Mouse (Mus musculus) hindbrain, embryonic 11.5 days (tissue): ENCODE results near the gene Ttc9. TPM values are rescaled to one million over a fixed set of nuclear protein-coding genes. Genes with fewer than 3 reads are reported as not detected.

Experiments used
- ATAC-seq: fragments of 200-750 bp; cut with Nextera tagmentation; 2 replicates; pipeline ENCODE4 v1.8.0; 2017; ENCODE audit warnings: mild to moderate bottlenecking, moderate TSS enrichment, moderate library complexity; ENCODE audit not compliant: low FRiP score
- DNase-seq: peaks from one replicate; pipeline ENCODE4 v3.0.0-alpha.2; 2015; ENCODE audit warnings: low spot score
- H3K27ac ChIP-seq: fragments of 300-500 bp; sonication (generic); 2 replicates; pipeline ENCODE4 v1.5.1; 2014; ENCODE audit warnings: mild to moderate bottlenecking, low read depth, low read length
- H3K27me3 ChIP-seq: fragments of 300-500 bp; sonication (generic); 2 replicates; pipeline ENCODE4 v1.6.1; 2014; ENCODE audit warnings: mild to moderate bottlenecking, low read length, moderate library complexity, mixed read lengths; ENCODE audit not compliant: control insufficient read depth, insufficient read depth
- H3K36me3 ChIP-seq: fragments of 300-500 bp; sonication (generic); 2 replicates; pipeline ENCODE4 v1.6.1; 2014; ENCODE audit warnings: mild to moderate bottlenecking, low read length, moderate library complexity, mixed read lengths; ENCODE audit not compliant: control insufficient read depth, insufficient read depth
- H3K4me1 ChIP-seq: fragments of 300-500 bp; sonication (generic); replicated peaks from 2 replicates; pipeline ENCODE4 v1.6.1; 2014; ENCODE audit warnings: low read length, mixed read lengths; ENCODE audit not compliant: control insufficient read depth, insufficient read depth
- H3K4me2 ChIP-seq: fragments of 300-500 bp; sonication (generic); replicated peaks from 2 replicates; pipeline ENCODE4 v1.6.1; 2014; ENCODE audit warnings: mild to moderate bottlenecking, low read depth, low read length
- H3K4me3 ChIP-seq: fragments of 300-500 bp; sonication (generic); 2 replicates; pipeline ENCODE4 v1.5.1; 2014; ENCODE audit warnings: low read depth, low read length
- H3K9ac ChIP-seq: fragments of 300-500 bp; sonication (generic); 2 replicates; pipeline ENCODE4 v1.6.1; 2014; ENCODE audit warnings: low read depth, low read length
- H3K9me3 ChIP-seq: fragments of 300-500 bp; sonication (generic); 2 replicates; pipeline ENCODE4 v1.6.1; 2016; ENCODE audit warnings: low read length; ENCODE audit not compliant: control insufficient read depth
- WGBS: fragments of 180-500 bp; shearing (Covaris S2); extraction: QIAGEN DNeasy Blood & Tissue Kit; methylation state at CpG from one replicate; pipeline ENCODE4 v1.1.7; 2014; 5-methylcytosine and 5-hydroxymethylcytosine counted together
- polyA plus RNA-seq: library from polyadenylated mRNA; unstranded; fragments of >200 nt; fragmentation: Nextera tagmentation; extraction: Ambion mirVana; gene quantifications from 2 replicates; pipeline ENCODE4 v1.2.1, GENCODE M21; 2014

Ttc9 gene
- polyA plus RNA-seq, 1 experiment from 2014 or later, result 1.3 TPM

DNA sequence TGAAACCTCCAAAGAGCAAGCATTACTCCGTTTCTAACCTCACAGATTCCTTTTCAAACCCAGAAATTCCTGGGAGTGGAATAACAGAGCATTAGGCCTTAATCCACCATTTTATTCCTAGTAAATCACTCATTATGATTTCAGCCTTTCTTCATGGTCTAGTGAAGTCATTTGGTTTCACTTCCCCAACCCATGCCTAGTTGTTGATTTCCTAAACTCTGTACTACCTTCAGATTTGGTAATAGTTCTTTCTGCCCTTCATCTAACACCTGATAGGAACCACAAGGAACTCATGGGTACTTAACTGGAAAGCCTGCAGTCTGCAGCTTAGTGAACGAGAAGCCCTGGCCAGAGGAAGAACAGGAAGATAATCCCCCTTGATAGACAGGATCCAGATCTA lies 44.5 kb downstream of the Ttc9 start:
- no peaks in the 10 kb centered on the region for H3K9me3 ChIP-seq
- no peaks in the 10 kb centered on the region for H3K4me1 ChIP-seq
- DNase-seq (no peak), ATAC-seq (no peak)
- no peak overlapping the region for H3K9ac ChIP-seq
- H3K4me3 ChIP-seq, result no peak overlapping the region
- H3K4me2 ChIP-seq, result no peak overlapping the region
- 72% methylated on average over 2 of the region's 2 CpGs for WGBS
- H3K36me3 ChIP-seq, result no peaks in the 10 kb centered on the region
- H3K27me3 ChIP-seq, result no peaks in the 10 kb centered on the region
- no peak overlapping the region for H3K27ac ChIP-seq

DNA sequence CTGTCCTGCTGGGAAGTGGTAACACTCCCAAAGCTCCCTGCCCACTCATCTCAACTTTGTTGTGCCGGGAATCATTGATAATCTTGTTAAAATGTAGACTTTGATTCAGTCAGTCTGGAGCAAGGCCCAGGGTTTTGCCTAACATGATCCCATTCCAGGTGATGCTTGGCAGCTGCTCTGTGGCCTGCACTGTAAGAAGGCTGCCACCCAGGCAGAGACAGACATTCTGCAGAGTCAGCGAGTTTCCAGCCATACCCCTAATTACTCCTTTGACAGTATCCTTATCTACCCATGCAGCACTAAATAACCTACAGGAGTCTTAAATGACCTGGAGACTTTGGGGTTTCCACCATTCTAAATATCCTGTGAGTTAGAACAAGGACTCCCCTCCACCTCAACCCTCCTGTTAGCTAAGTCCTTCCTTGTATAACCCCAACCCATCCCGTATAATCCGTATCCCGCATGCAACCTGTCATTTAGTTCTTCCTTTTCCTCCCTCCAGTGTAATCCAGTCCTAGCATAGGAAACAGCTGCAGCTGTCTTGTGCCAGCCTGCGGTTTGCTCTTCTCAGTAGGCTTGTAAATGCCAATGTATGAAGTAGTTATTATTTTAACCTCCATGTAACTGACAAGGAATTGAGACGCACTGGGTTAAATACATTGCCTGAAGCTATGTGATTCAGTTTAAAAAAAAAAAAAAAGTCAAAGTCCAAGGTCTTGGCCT lies 48.9 kb downstream of the Ttc9 start:
- H3K27ac ChIP-seq, result no peak overlapping the region
- H3K9ac ChIP-seq, result no peak overlapping the region
- no peaks in the 10 kb centered on the region for H3K9me3 ChIP-seq
- H3K4me3 ChIP-seq, result no peak overlapping the region
- 86% methylated on average over 7 of the region's 7 CpGs for WGBS
- ATAC-seq (no peak), DNase-seq (no peak)
- H3K27me3 ChIP-seq, result no peaks in the 10 kb centered on the region
- no peaks in the 10 kb centered on the region for H3K4me1 ChIP-seq
- H3K36me3 ChIP-seq, result no peaks in the 10 kb centered on the region
- no peak overlapping the region for H3K4me2 ChIP-seq

- DNase-seq (no peak), ATAC-seq (no peak)
- H3K27me3 ChIP-seq, result no peaks in the 10 kb centered on the region
- no peak overlapping the region for H3K4me3 ChIP-seq
- H3K36me3 ChIP-seq, result no peaks in the 10 kb centered on the region
- 72% methylated on average over 11 of the region's 11 CpGs for WGBS
- H3K4me1 ChIP-seq, result no peaks in the 10 kb centered on the region
- H3K4me2 ChIP-seq, result no peak overlapping the region
- H3K9me3 ChIP-seq, result no peaks in the 10 kb centered on the region
- no peak overlapping the region for H3K27ac ChIP-seq
- no peak overlapping the region for H3K9ac ChIP-seq
Observed at GRCm38 (mm10) chr12:81683395-81683794, 52.3 kb downstream of the Ttc9 start.

DNA sequence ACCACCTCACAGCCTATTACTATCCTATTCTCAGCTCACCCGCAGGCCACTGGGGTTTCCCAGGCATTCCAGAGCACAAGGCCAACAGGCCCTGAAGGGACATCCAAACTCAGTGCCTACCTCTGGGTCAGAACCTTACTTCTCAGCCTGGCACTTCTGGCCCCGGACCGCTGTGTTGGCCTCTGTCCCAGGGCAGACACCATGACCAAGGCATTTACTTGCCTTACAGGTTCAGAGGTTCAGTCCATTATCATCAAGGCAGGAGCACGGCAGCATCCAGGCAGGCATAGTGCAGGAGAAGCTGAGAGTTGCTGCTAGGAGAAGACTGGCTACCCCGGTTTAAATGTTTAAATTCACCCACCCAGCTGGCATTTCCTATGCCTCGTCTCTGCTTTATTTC lies 53.0 kb downstream of the Ttc9 start:
- WGBS, result 81% methylated on average over 6 of the region's 6 CpGs
- Histone ChIP-seq H3K9ac (no peak overlapping the region), H3K36me3 (no peaks in the 10 kb centered on the region), H3K4me2 (no peak overlapping the region), H3K4me3 (no peak overlapping the region), H3K4me1 (no peaks in the 10 kb centered on the region), H3K27me3 (no peaks in the 10 kb centered on the region), H3K9me3 (no peaks in the 10 kb centered on the region), H3K27ac (no peak overlapping the region)
- no peak for ATAC-seq
- no peak for DNase-seq

DNA sequence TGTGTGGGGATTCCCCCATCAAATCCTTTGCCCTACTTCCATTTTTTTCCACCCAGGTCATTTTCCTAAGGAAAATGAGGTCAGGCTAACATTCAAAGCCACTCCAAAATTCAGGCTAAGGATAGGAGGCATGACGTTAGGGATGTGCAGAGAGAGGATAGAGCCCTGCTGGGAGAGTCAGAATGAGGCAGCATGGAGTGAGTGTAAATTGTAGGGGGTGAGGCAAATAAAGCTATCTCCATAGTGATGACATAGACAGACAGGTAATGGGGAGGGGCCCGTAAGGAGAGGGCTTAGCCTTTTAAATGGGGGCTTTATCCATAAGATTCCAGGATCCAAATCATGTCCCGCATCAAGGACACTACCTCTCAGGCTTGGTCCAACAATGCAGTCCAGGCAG lies 54.9 kb downstream of the Ttc9 start:
- ATAC-seq (no peak; the same call in 1 of the 2 replicates), DNase-seq (no peak)
- H3K36me3 ChIP-seq, result no peaks in the 10 kb centered on the region
- no peaks in the 10 kb centered on the region for H3K9me3 ChIP-seq
- 48% methylated on average over 3 of the region's 3 CpGs for WGBS
- H3K4me1 ChIP-seq, result no peaks in the 10 kb centered on the region
- H3K4me2 ChIP-seq, result no peak overlapping the region
- no peak overlapping the region for H3K27ac ChIP-seq
- H3K9ac ChIP-seq, result no peak overlapping the region
- H3K27me3 ChIP-seq, result no peaks in the 10 kb centered on the region
- H3K4me3 ChIP-seq, result no peak overlapping the region

GRCm38 (mm10) chr12:81686406-81687117 lies 55.5 kb downstream of the Ttc9 start:
- peak; percentile 17 for DNase-seq
- H3K27ac ChIP-seq, result no peak overlapping the region
- H3K36me3 ChIP-seq, result no peaks in the 10 kb centered on the region
- no peak overlapping the region for H3K4me2 ChIP-seq
- WGBS, result 50% methylated on average over 12 of the region's 12 CpGs
- H3K9ac ChIP-seq, result no peak overlapping the region
- no peaks in the 10 kb centered on the region for H3K27me3 ChIP-seq
- ATAC-seq, result peak; percentile 57; the same call in 1 of the 2 replicates
- no peak overlapping the region for H3K4me3 ChIP-seq
- H3K4me1 ChIP-seq, result no peaks in the 10 kb centered on the region
- no peaks in the 10 kb centered on the region for H3K9me3 ChIP-seq

GRCm38 (mm10) chr12:81687873-81688272 lies 56.8 kb downstream of the Ttc9 start:
- no peak overlapping the region for H3K4me3 ChIP-seq
- no peak overlapping the region for H3K9ac ChIP-seq
- ATAC-seq (no peak), DNase-seq (no peak)
- H3K4me2 ChIP-seq, result no peak overlapping the region
- no peaks in the 10 kb centered on the region for H3K36me3 ChIP-seq
- H3K9me3 ChIP-seq, result no peaks in the 10 kb centered on the region
- WGBS, result 85% methylated on average over 5 of the region's 5 CpGs
- H3K27ac ChIP-seq, result no peak overlapping the region
- H3K4me1 ChIP-seq, result no peaks in the 10 kb centered on the region
- H3K27me3 ChIP-seq, result no peaks in the 10 kb centered on the region

DNA sequence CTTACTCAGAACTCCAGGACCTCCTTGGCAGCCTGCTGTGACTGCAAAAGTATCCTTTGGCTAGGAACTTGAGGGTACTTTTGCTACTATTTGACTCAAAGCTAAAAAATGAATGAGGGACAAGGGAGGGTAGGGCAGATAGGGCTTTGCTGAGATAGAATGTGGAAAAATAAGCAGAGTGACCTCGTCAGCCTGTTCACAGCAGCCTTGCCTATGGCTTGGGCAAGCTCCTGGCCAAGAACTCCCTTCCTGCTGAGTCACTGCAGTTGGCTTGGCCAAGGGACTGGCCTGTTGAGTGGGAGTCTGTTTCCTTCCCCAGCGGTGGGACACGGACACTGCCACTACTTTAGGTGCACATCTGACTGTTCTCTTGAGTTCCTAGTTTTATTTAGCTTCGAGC lies 57.5 kb downstream of the Ttc9 start:
- no peaks in the 10 kb centered on the region for H3K27me3 ChIP-seq
- no peaks in the 10 kb centered on the region for H3K9me3 ChIP-seq
- 86% methylated on average over 4 of the region's 4 CpGs for WGBS
- H3K36me3 ChIP-seq, result no peaks in the 10 kb centered on the region
- H3K27ac ChIP-seq, result no peak overlapping the region
- no peaks in the 10 kb centered on the region for H3K4me1 ChIP-seq
- no peak overlapping the region for H3K4me2 ChIP-seq
- DNase-seq (no peak), ATAC-seq (no peak)
- no peak overlapping the region for H3K4me3 ChIP-seq
- H3K9ac ChIP-seq, result no peak overlapping the region

DNA sequence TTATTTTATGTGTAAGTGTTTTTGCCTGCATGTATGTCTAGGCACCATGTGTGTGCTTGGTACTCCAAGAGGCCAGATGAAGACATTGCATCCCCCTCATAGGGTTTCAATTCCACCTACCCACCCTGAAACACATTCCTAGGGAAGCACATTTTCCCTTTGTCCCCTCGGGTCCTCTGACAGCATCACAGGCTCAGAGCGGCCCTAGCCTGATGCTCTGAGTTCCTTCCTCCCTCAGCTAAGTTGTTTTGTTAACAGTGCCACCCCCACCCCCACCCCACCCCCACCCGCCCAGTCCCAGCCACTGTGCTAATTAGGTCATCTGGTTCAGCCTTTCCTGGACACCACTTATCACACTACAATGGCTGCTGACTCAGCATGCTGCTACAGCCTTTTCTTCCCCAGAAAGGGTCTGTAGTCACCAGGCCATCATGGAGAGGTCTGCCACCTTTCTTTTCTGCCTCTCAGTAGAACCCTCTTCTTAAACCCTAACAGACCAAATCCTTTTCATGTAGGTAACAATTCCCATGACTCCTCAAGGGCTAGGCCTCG lies 58.5 kb downstream of the Ttc9 start:
- WGBS, result 52% methylated on average over 4 of the region's 4 CpGs
- ATAC-seq, result no peak
- no peaks in the 10 kb centered on the region for H3K27me3 ChIP-seq
- no peak overlapping the region for H3K4me3 ChIP-seq
- H3K36me3 ChIP-seq, result no peaks in the 10 kb centered on the region
- DNase-seq, result no peak
- H3K9ac ChIP-seq, result no peak overlapping the region
- no peak overlapping the region for H3K27ac ChIP-seq
- H3K4me1 ChIP-seq, result no peaks in the 10 kb centered on the region
- no peak overlapping the region for H3K4me2 ChIP-seq
- H3K9me3 ChIP-seq, result no peaks in the 10 kb centered on the region
